Mouse (Mus musculus) G1E (cell line): Measurements from ENCODE around the gene Ankrd52. TPM values are rescaled to one million over a fixed set of nuclear protein-coding genes. Genes with fewer than 3 reads are reported as not detected.

ENCODE experiments used
- ATAC-seq: 2 replicates; pipeline ENCODE4 v1.8.0; 2016; ENCODE audit warnings: mild to moderate bottlenecking; ENCODE audit not compliant: insufficient number of reproducible peaks, poor library complexity, low FRiP score, severe bottlenecking; ENCODE audit errors: extremely low read depth
- DNase-seq: peaks from one replicate; pipeline ENCODE4 v3.0.0; 2012; ENCODE audit warnings: low spot score
- H3K27me3 ChIP-seq: 2 replicates; pipeline ENCODE4 v1.6.1; 2012; ENCODE audit warnings: mild to moderate bottlenecking, low read length, inconsistent platforms; ENCODE audit not compliant: insufficient read depth
- H3K36me3 ChIP-seq: replicated peaks from 2 replicates; pipeline ENCODE3; 2012; ENCODE audit warnings: mild to moderate bottlenecking, inconsistent platforms
- H3K4me1 ChIP-seq: 2 replicates; pipeline ENCODE4 v1.6.1; 2012; ENCODE audit warnings: low read depth, low read length, inconsistent platforms, mixed read lengths; ENCODE audit not compliant: insufficient read depth
- H3K4me3 ChIP-seq: 2 replicates; pipeline ENCODE4 v1.5.1; 2012; ENCODE audit warnings: low read depth, mild to moderate bottlenecking, inconsistent platforms, low read length, moderate library complexity, mixed read lengths
- H3K9me3 ChIP-seq: replicated peaks from 2 replicates; pipeline ENCODE4 v1.6.1; 2012; ENCODE audit warnings: inconsistent platforms
- CTCF ChIP-seq: IDR thresholded peaks from 2 replicates; pipeline ENCODE4 v1.5.1; 2012; ENCODE audit warnings: low read depth, low read length, inconsistent platforms, mixed read lengths
- GATA1 ChIP-seq: IDR thresholded peaks from 2 replicates; pipeline ENCODE4 v1.6.1; 2012; ENCODE audit warnings: borderline replicate concordance, low read length, inconsistent platforms, mixed read lengths
- GATA2 ChIP-seq: IDR thresholded peaks from 2 replicates; pipeline ENCODE4 v1.6.1; 2012; ENCODE audit warnings: low read depth, low read length, inconsistent platforms, borderline replicate concordance
- POLR2AphosphoS5 ChIP-seq: IDR thresholded peaks from 2 replicates; pipeline ENCODE4 v1.6.1; 2012; ENCODE audit warnings: low read depth, low read length, inconsistent platforms; ENCODE audit not compliant: insufficient replicate concordance
- TAL1 ChIP-seq: conservative IDR thresholded peaks from 2 replicates; pipeline ENCODE4 v1.6.1; 2012; ENCODE audit warnings: low read depth, low read length, inconsistent platforms, mixed read lengths
- polyA plus RNA-seq: library from polyadenylated mRNA; stranded (reverse); fragments of >175 nt; gene quantifications from 2 replicates; pipeline ENCODE4 v1.2.3, GENCODE M21; 2012
- total RNA-seq, 2 experiments: library from RNA; stranded (forward) in 1 of 2; stranded (reverse) in 1 of 2; fragments of 200-1000 nt in 1 of 2; fragments of >200 nt in 1 of 2; fragmentation: Nextera tagmentation in 1 of 2; gene quantifications; 2 replicates each; pipeline ENCODE4 v1.2.3; 2014 to 2017

Ankrd52 gene
- total and polyA plus RNA-seq, 3 experiments: 6.6 to 75.9 (median 72.9) TPM

GRCm38 (mm10) chr10:128369218-128369543, 7.7 kb upstream of the Ankrd52 start:
- peak overlapping the region; percentile 82 for H3K4me3 ChIP-seq
- H3K36me3 ChIP-seq: peaks cover 22% of the 10 kb centered on the region
- H3K27me3 ChIP-seq: no peaks in the 10 kb centered on the region
- TF ChIP-seq GATA1: no peak
- no peak for DNase-seq
- H3K4me1 ChIP-seq: peaks cover 57% of the 10 kb centered on the region
- no peak for ATAC-seq
- H3K9me3 ChIP-seq: no peaks in the 10 kb centered on the region

- Histone ChIP-seq H3K4me1 (peaks cover 57% of the 10 kb centered on the region), H3K27me3 (no peaks in the 10 kb centered on the region), H3K4me3 (peak overlapping the region; percentile 82), H3K36me3 (peaks cover 18% of the 10 kb centered on the region), H3K9me3 (no peaks in the 10 kb centered on the region)
- TF ChIP-seq GATA1: no peak
- ATAC-seq (no peak), DNase-seq (no peak)
These were observed 7.3 kb upstream of the Ankrd52 start for GRCm38 (mm10) chr10:128369599-128369998.

DNA sequence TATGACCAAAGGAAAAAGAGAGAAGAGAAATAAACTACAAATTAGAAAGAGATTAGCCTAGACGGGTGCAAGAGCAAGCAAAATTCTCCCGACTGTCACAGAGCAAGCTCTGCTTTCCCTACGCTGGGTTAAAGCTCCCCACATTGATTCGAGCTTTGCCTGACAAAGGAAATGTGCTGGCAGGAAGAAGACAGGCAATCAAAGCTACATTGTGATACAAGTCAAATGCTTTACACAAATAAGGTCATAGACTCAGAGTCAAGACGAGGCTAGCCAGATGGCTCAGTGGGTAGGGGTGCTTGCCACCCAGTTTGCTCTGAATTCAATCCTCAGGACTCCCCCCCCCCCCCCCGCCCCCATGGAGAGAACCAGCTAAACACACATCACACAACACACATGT, 6.9 kb upstream of the Ankrd52 start:
- no peak for TF ChIP-seq POLR2AphosphoS5
- TF ChIP-seq TAL1: no peak
- TF ChIP-seq CTCF: no peak
- TF ChIP-seq GATA1: no peak
- no peak for TF ChIP-seq GATA2
- no peaks in the 10 kb centered on the region for H3K9me3 ChIP-seq
- H3K4me3 ChIP-seq: no peak overlapping the region
- ATAC-seq: no peak
- H3K36me3 ChIP-seq: peaks cover 15% of the 10 kb centered on the region
- no peaks in the 10 kb centered on the region for H3K27me3 ChIP-seq
- peaks cover 57% of the 10 kb centered on the region for H3K4me1 ChIP-seq
- DNase-seq: no peak

DNA sequence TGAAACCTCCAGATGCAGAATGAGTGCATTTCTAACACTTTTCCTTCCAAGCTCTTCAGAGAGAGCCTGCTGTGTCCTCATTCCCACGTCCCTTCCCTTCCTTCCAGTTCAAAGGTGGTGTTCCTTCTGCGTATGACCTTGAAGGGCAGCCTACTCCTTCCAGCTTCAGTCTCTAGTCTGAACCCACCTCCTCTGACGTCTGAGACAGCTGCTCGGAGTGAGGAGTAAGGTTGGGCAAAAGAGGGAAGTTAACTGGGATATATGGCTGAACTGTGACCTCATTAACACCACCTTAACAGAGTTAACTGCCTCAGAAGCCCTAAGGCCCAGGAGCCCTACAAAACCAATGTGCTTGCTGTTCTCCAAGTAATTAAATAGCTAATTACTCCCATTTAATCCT, 6.3 kb upstream of the Ankrd52 start:
- peaks cover 9% of the 10 kb centered on the region for H3K36me3 ChIP-seq
- H3K4me1 ChIP-seq: peaks cover 57% of the 10 kb centered on the region
- H3K27me3 ChIP-seq: no peaks in the 10 kb centered on the region
- no peaks in the 10 kb centered on the region for H3K9me3 ChIP-seq
- H3K4me3 ChIP-seq: no peak overlapping the region
- TF ChIP-seq GATA2 (no peak), TAL1 (no peak), POLR2AphosphoS5 (no peak), CTCF (no peak), GATA1 (no peak)
- ATAC-seq: no peak
- no peak for DNase-seq

DNA sequence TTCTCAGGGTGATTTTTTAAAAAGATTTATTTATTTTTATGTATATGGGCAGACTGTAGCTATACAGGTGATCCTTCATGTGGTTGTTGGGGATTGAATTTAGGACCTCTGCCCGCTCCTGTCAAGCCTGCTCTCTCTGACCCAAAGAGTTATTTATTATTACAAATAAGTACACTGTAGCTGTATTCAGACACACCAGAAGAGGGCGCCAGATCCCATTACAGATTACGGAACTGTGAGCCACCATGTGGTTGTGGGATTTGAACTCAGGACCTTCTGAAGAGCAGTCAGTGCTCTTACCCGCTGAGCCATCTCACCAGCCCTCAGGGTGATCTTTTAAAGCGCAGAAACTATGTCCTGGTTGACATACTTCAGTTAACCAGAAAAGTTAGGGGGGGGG, 4.8 kb upstream of the Ankrd52 start:
- ATAC-seq (no peak), DNase-seq (no peak)
- TF ChIP-seq CTCF: no peak
- TF ChIP-seq GATA1: no peak
- TF ChIP-seq POLR2AphosphoS5: no peak
- no peak for TF ChIP-seq TAL1
- TF ChIP-seq GATA2: no peak
- H3K4me1 ChIP-seq: peaks cover 56% of the 10 kb centered on the region
- H3K27me3 ChIP-seq: no peaks in the 10 kb centered on the region
- H3K36me3 ChIP-seq: no peaks in the 10 kb centered on the region
- H3K4me3 ChIP-seq: no peak overlapping the region
- H3K9me3 ChIP-seq: no peaks in the 10 kb centered on the region

- Histone ChIP-seq H3K36me3 (peaks cover 3% of the 10 kb centered on the region), H3K9me3 (no peaks in the 10 kb centered on the region), H3K27me3 (no peaks in the 10 kb centered on the region), H3K4me1 (peaks cover 55% of the 10 kb centered on the region), H3K4me3 (no peak overlapping the region)
- DNase-seq (no peak), ATAC-seq (peak; percentile 25; the same call in 1 of the 2 replicates)
- no peak for TF ChIP-seq CTCF
These were observed 3.7 kb upstream of the Ankrd52 start for GRCm38 (mm10) chr10:128372989-128373748.

GRCm38 (mm10) chr10:128374393-128374792, 2.5 kb upstream of the Ankrd52 start:
- Histone ChIP-seq H3K9me3 (no peaks in the 10 kb centered on the region), H3K4me1 (peaks cover 57% of the 10 kb centered on the region), H3K36me3 (peaks cover 15% of the 10 kb centered on the region), H3K4me3 (no peak overlapping the region), H3K27me3 (no peaks in the 10 kb centered on the region)
- ATAC-seq (no peak), DNase-seq (no peak)
- TF ChIP-seq CTCF (no peak), TAL1 (no peak), POLR2AphosphoS5 (no peak), GATA2 (no peak), GATA1 (no peak)
